Mouse (Mus musculus): ENCODE measurements around the gene Csrp3.

GRCm38 (mm10) chr7:48838434-48838833, 9.4 kb downstream of the Csrp3 start:
- TF ChIP-seq CTCF (IDR thresholded peaks at IDR 0.05; ENCODE audit: borderline replicate concordance, control insufficient read depth, extremely low read depth, insufficient read depth, low read length, poor library complexity), result no peak
- no peak for TF ChIP-seq POLR2A (IDR thresholded peaks at IDR 0.05; ENCODE audit: control insufficient read depth, extremely low read depth, insufficient read depth, low read length, poor library complexity)
